Mouse (Mus musculus) activated CD4-positive, CD25-positive, alpha-beta regulatory T cell, adult 4 months (primary cell): ENCODE measurements at regions not wholly inside any gene's neighbourhood (a gene's known extent, or its start where the extent isn't known, plus 50 kb on each side); places are given as distances from the start of the nearest gene placed in this dataset.

ENCODE experiments used
- ATAC-seq: one replicate; pipeline ENCODE4 v1.8.0; 2017

- ATAC-seq = no peak
Observed at GRCm38 (mm10) chr14:25383169-25383824, 75.7 kb upstream of the Zmiz1 start.

GRCm38 (mm10) chr14:25385644-25386043 is 73.3 kb upstream of the Zmiz1 start:
- ATAC-seq = no peak

GRCm38 (mm10) chr14:25387780-25388179 is 71.2 kb upstream of the Zmiz1 start:
- ATAC-seq = no peak

- ATAC-seq = no peak
Observed at GRCm38 (mm10) chr14:25389314-25389713, 69.7 kb upstream of the Zmiz1 start.

- peak; percentile 32 for ATAC-seq
Observed at GRCm38 (mm10) chr14:25392412-25392811, 66.6 kb upstream of the Zmiz1 start.

GRCm38 (mm10) chr14:25392940-25393339 is 66.0 kb upstream of the Zmiz1 start:
- ATAC-seq = peak; percentile 36

GRCm38 (mm10) chr14:25394931-25395330 is 64.1 kb upstream of the Zmiz1 start:
- ATAC-seq = no peak

GRCm38 (mm10) chr14:25396990-25397531 is 61.9 kb upstream of the Zmiz1 start:
- ATAC-seq = no peak

- no peak for ATAC-seq
Observed at GRCm38 (mm10) chr14:25397751-25398150, 61.2 kb upstream of the Zmiz1 start.

- ATAC-seq = no peak
Observed at GRCm38 (mm10) chr14:25398745-25399144, 60.2 kb upstream of the Zmiz1 start.

GRCm38 (mm10) chr14:25399286-25399685 is 59.7 kb upstream of the Zmiz1 start:
- no peak for ATAC-seq

GRCm38 (mm10) chr14:25401104-25401963 is 57.7 kb upstream of the Zmiz1 start:
- ATAC-seq = no peak

- no peak for ATAC-seq
Observed at GRCm38 (mm10) chr14:25402409-25402808, 56.6 kb upstream of the Zmiz1 start.

- no peak for ATAC-seq
Observed at GRCm38 (mm10) chr14:25405191-25405590, 53.8 kb upstream of the Zmiz1 start.

GRCm38 (mm10) chr14:25406059-25406458 is 52.9 kb upstream of the Zmiz1 start:
- ATAC-seq = no peak

- ATAC-seq = no peak
Observed at GRCm38 (mm10) chr14:25406613-25407012, 52.4 kb upstream of the Zmiz1 start.

GRCm38 (mm10) chr14:25407111-25407510 is 51.9 kb upstream of the Zmiz1 start:
- no peak for ATAC-seq
